Mouse (Mus musculus) gastrocnemius, postnatal 14 days (tissue): ENCODE measurements at regions not wholly inside any gene's neighbourhood (a gene's known extent, or its start where the extent isn't known, plus 50 kb on each side); places are given as distances from the start of the nearest gene placed in this dataset.
"Not testable (repeated sequence)": the region's sequence is repeated elsewhere in the genome, so short reads cannot be mapped to it uniquely, and the experiment has no call there.

Experiments used
- DNase-seq: peaks from one replicate; pipeline ENCODE4 v3.0.0; 2021; ENCODE audit warnings: mixed read lengths
- intact Hi-C: fragments of 180-260 bp; cut with DNase I; formaldehyde crosslinking; loops from one replicate; pipeline ENCODE4 v1.15.1; 2025; ENCODE audit warnings: low total_unique reads

- intact Hi-C loops = loop anchor here (2.0 kb wide), 1 partner anchor 324 kb away; no protein-coding TSS in a partner anchor
- no peak for DNase-seq
Measured at GRCm38 (mm10) chr9:9372594-9372993, 133.7 kb upstream of the Arhgap42 start.

GRCm38 (mm10) chr9:9368731-9369130 lies 129.8 kb upstream of the Arhgap42 start:
- intact Hi-C loops = no loop called here
- no peak for DNase-seq

- intact Hi-C loops = no loop called here
- no peak for DNase-seq
Measured at GRCm38 (mm10) chr9:9342456-9343185, 103.7 kb upstream of the Arhgap42 start.

GRCm38 (mm10) chr9:9318624-9319023 lies 79.7 kb upstream of the Arhgap42 start:
- intact Hi-C loops = no loop called here
- DNase-seq = no peak

GRCm38 (mm10) chr9:9316021-9316420 lies 77.1 kb upstream of the Arhgap42 start:
- intact Hi-C loops = no loop called here

GRCm38 (mm10) chr9:9312274-9312673 lies 73.4 kb upstream of the Arhgap42 start:
- DNase-seq = peak; percentile 10
- intact Hi-C loops = no loop called here

More at GRCm38 (mm10) chr9:9316021-9316420, 77.1 kb upstream of the Arhgap42 start:
- DNase-seq = no peak

GRCm38 (mm10) chr9:9311627-9312265 lies 72.8 kb upstream of the Arhgap42 start:
- DNase-seq = no peak
- intact Hi-C loops = no loop called here

- intact Hi-C loops, DNase-seq: not testable (repeated sequence)
Measured at GRCm38 (mm10) chr9:9311040-9311583, 72.2 kb upstream of the Arhgap42 start.

- DNase-seq = no peak
- intact Hi-C loops = no loop called here
Measured at GRCm38 (mm10) chr9:9290767-9291166, 51.9 kb upstream of the Arhgap42 start.

- DNase-seq = no peak
- intact Hi-C loops = no loop called here
Measured at GRCm38 (mm10) chr9:9289570-9289969, 50.7 kb upstream of the Arhgap42 start.
